Mouse (Mus musculus) kidney, adult 2 months (tissue): ENCODE results near the gene Plpp4.

ENCODE experiments used
- CTCF ChIP-seq: fragments of 200-500 bp; conservative IDR thresholded peaks from 2 replicates; pipeline ENCODE4 v1.5.1; 2011; ENCODE audit warnings: low read depth, mild to moderate bottlenecking, control low read depth, low read length, moderate library complexity, mixed read lengths; ENCODE audit not compliant: insufficient read depth, insufficient read length
- POLR2A ChIP-seq: fragments of 200-500 bp; IDR thresholded peaks from one replicate; pipeline ENCODE4 v1.6.1; 2011; ENCODE audit warnings: low read depth, low read length, control low read depth

DNA sequence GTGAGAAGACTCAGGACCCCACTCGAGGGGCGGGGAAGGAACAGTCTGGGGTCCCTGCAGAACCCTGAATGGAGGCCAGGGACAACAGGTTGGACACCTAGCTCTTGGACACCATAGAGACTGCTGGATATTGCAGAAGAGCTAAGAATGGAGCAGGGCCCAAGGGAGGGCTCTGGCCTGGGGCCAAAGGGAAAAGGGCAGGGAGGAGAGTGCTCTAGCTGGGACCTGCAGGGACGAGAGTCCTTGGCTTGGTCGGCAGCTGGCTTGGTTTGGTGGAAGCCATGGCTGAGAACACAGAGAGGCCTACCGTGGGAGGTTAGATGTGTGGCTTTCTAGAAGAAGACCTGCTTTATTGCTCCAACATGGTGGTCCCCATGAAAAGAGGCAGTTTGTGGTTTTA is 139.7 kb downstream of the Plpp4 start:
- TF ChIP-seq POLR2A = no peak
- TF ChIP-seq CTCF = no peak
